Mouse (Mus musculus) intestine, embryonic 14.5 days (tissue): ENCODE results near the gene Aldh4a1. TPM values are rescaled to one million over a fixed set of nuclear protein-coding genes. Genes with fewer than 3 reads are reported as not detected.

ENCODE experiments used
- ATAC-seq: fragments of 200-750 bp; cut with Nextera tagmentation; replicated peaks from 2 replicates; pipeline ENCODE4 v1.8.0; 2017; ENCODE audit warnings: low read depth, moderate number of reproducible peaks, moderate TSS enrichment, moderate library complexity; ENCODE audit not compliant: low FRiP score, low TSS enrichment
- DNase-seq: peaks from one replicate; pipeline ENCODE4 v3.0.0-alpha.2; 2018; ENCODE audit warnings: low spot score
- H3K27ac ChIP-seq: fragments of 300-500 bp; sonication (generic); 2 replicates; pipeline ENCODE4 v1.5.1; 2014; ENCODE audit warnings: low read depth, mild to moderate bottlenecking, control low read depth
- H3K27me3 ChIP-seq: fragments of 300-500 bp; sonication (generic); replicated peaks from 2 replicates; pipeline ENCODE4 v1.6.1; 2014; ENCODE audit warnings: low read length, control low read depth; ENCODE audit not compliant: control insufficient read depth, insufficient read depth
- H3K36me3 ChIP-seq: fragments of 300-500 bp; sonication (generic); 2 replicates; pipeline ENCODE4 v1.6.1; 2014; ENCODE audit warnings: low read length, control low read depth; ENCODE audit not compliant: control insufficient read depth, insufficient read depth
- H3K4me1 ChIP-seq: fragments of 300-500 bp; sonication (generic); replicated peaks from 2 replicates; pipeline ENCODE4 v1.6.1; 2014; ENCODE audit warnings: low read length, control low read depth, mixed read lengths; ENCODE audit not compliant: control insufficient read depth, insufficient read depth
- H3K4me2 ChIP-seq: fragments of 300-500 bp; sonication (generic); 2 replicates; pipeline ENCODE4 v1.6.1; 2014; ENCODE audit warnings: low read length
- H3K4me3 ChIP-seq: fragments of 300-500 bp; sonication (generic); 2 replicates; pipeline ENCODE4 v1.5.1; 2014; ENCODE audit warnings: low read depth, low read length, control low read depth, mixed read lengths
- H3K9ac ChIP-seq: fragments of 300-500 bp; sonication (generic); 2 replicates; pipeline ENCODE4 v1.6.1; 2014; ENCODE audit warnings: mild to moderate bottlenecking, low read length
- H3K9me3 ChIP-seq: fragments of 300-500 bp; sonication (generic); 2 replicates; pipeline ENCODE4 v1.6.1; 2016; ENCODE audit warnings: low read length, control low read depth; ENCODE audit not compliant: control insufficient read depth
- WGBS: fragments of 180-500 bp; shearing (Covaris S2); extraction: QIAGEN DNeasy Blood & Tissue Kit; methylation state at CpG from one replicate; pipeline ENCODE4 v1.1.7; 2014; 5-methylcytosine and 5-hydroxymethylcytosine counted together
- polyA plus RNA-seq: library from polyadenylated mRNA; unstranded; fragments of >200 nt; fragmentation: Nextera tagmentation; extraction: Ambion mirVana; gene quantifications from 2 replicates; pipeline ENCODE4 v1.2.1, GENCODE M21; 2014

Aldh4a1 gene
- polyA plus RNA-seq, 1 experiment from 2014 or later: 11.0 TPM

DNA sequence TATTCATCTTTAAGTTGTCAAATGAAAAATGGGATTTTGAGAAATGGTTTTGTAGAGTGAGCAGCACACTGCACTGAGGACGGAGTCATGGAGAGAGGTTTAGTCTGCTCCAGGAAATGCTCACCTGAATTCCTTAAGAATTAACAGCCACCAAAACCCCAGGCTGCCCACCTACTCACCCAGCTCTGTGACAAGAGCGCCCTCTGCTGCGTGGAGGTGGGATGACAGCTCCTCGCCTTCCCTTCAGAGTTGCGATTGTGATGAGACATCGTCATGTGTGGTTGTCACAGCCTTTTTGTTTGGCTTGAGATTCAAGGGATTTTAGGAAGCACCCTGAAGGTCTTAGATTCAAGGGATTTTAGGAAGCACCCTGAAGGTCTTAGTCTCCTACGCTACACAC is 13.7 kb downstream of the Aldh4a1 start:
- Histone ChIP-seq H3K4me3 (no peak overlapping the region), H3K27ac (no peak overlapping the region), H3K9me3 (no peaks in the 10 kb centered on the region), H3K9ac (no peak overlapping the region), H3K27me3 (peaks cover 13% of the 10 kb centered on the region), H3K4me1 (0 out of 2 replicates have a peak, but pooled peaks cover 4% of the 10 kb centered on the region), H3K36me3 (0 out of 2 replicates have a peak, but pooled peaks cover 7% of the 10 kb centered on the region), H3K4me2 (no peak overlapping the region)
- peak; percentile 94 for DNase-seq
- 31% methylated on average over 7 of the region's 7 CpGs for WGBS
- ATAC-seq: no peak

DNA sequence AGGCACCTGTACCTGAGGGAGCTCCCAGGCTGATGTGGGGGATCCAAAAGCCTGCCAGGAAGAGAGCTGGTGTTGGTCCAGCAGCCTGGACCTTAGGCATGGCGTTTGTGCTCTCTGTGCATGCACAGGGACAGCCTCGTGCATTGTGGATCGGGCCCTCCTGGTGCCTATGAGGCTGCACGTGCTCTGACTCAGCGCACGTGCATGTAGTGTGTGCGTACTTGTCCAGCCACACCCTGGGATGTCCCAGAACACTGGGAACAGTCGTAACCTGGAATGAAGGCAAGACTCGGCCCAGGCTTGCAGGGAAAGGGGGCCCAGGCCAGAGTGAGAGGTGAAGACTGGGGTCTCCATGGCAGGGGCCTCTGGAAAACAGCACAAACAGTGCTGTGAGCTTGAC is 15.2 kb downstream of the Aldh4a1 start:
- DNase-seq: no peak
- no peak for ATAC-seq
- no peaks in the 10 kb centered on the region for H3K9me3 ChIP-seq
- WGBS: 86% methylated on average over 9 of the region's 9 CpGs
- H3K27ac ChIP-seq: no peak overlapping the region
- no peak overlapping the region for H3K9ac ChIP-seq
- no peak overlapping the region for H3K4me3 ChIP-seq
- H3K36me3 ChIP-seq: 0 out of 2 replicates have a peak, but pooled peaks cover 7% of the 10 kb centered on the region
- H3K4me1 ChIP-seq: peaks cover 11% of the 10 kb centered on the region; the same call in 1 of the 2 replicates
- H3K27me3 ChIP-seq: peaks cover 24% of the 10 kb centered on the region
- H3K4me2 ChIP-seq: no peak overlapping the region

DNA sequence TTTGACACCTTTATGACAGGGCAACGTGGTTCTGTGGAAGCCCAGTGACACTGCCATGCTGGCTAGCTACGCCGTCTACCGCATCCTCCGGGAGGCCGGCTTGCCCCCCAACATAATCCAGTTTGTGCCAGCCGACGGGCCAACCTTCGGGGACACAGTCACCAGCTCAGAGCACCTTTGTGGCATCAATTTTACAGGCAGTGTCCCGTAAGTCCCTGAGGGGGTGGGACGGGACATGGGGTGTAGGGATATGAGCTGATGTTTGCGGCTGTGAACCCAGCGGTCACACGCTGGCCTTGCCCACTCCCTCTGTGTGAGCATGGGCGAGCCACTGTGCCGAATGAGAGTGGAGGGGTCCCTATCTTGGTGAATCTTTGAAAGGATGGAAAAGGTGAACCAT is 15.7 kb downstream of the Aldh4a1 start:
- Histone ChIP-seq H3K36me3 (0 out of 2 replicates have a peak, but pooled peaks cover 7% of the 10 kb centered on the region), H3K9ac (no peak overlapping the region), H3K4me1 (peaks cover 11% of the 10 kb centered on the region; the same call in 1 of the 2 replicates), H3K4me2 (no peak overlapping the region), H3K4me3 (no peak overlapping the region), H3K9me3 (no peaks in the 10 kb centered on the region), H3K27ac (no peak overlapping the region), H3K27me3 (peaks cover 25% of the 10 kb centered on the region)
- 88% methylated on average over 16 of the region's 16 CpGs for WGBS
- no peak for DNase-seq
- no peak for ATAC-seq

DNA sequence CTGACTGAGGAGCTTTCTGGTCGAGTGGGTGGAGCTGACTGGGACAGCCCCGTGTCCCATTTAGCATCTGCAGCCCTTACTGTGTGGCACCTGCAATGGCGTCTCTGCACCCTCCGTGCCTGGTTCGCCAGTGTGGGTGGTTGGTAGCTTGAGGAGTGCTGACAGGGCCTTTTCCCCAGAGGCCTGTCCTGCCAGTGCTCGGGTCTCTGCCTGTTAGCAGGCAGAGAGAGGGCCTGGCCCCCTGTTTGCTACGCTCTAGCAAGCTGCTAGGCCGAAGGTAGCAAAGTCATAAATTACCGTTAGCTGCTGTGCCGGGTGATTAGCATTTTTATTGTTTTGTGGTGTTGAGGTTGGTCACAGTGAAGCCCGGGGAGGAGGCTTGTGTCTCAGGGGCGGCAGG is 17.1 kb downstream of the Aldh4a1 start:
- H3K4me3 ChIP-seq: no peak overlapping the region
- ATAC-seq (no peak), DNase-seq (no peak)
- H3K9ac ChIP-seq: no peak overlapping the region
- no peaks in the 10 kb centered on the region for H3K9me3 ChIP-seq
- H3K27ac ChIP-seq: no peak overlapping the region
- H3K4me2 ChIP-seq: no peak overlapping the region
- peaks cover 25% of the 10 kb centered on the region for H3K27me3 ChIP-seq
- 22% methylated on average over 12 of the region's 12 CpGs for WGBS
- peaks cover 11% of the 10 kb centered on the region; the same call in 1 of the 2 replicates for H3K4me1 ChIP-seq
- 0 out of 2 replicates have a peak, but pooled peaks cover 7% of the 10 kb centered on the region for H3K36me3 ChIP-seq

DNA sequence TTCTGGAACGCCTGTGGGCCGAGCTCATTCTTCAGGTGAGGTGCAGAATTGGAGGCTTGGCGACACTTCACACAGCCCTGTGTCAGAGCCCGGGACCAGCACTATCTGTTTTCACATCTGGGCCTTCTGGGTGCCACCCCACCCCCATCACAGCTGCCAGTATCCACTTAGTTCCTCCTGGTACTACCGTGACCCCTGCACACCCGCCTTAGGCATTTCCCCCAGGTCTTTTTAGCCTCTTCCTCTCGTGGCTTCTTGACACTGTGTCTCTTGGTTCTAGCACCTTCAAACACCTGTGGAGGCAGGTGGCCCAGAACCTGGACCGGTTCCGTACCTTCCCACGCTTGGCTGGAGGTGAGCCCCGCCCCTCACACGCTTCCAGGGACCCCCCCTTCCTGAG is 17.7 kb downstream of the Aldh4a1 start:
- peaks cover 25% of the 10 kb centered on the region for H3K27me3 ChIP-seq
- H3K4me2 ChIP-seq: no peak overlapping the region
- peaks cover 11% of the 10 kb centered on the region; the same call in 1 of the 2 replicates for H3K4me1 ChIP-seq
- H3K9ac ChIP-seq: no peak overlapping the region
- no peak for ATAC-seq
- 0 out of 2 replicates have a peak, but pooled peaks cover 4% of the 10 kb centered on the region for H3K36me3 ChIP-seq
- DNase-seq: no peak
- no peak overlapping the region for H3K27ac ChIP-seq
- no peaks in the 10 kb centered on the region for H3K9me3 ChIP-seq
- H3K4me3 ChIP-seq: no peak overlapping the region
- 60% methylated on average over 12 of the region's 12 CpGs for WGBS

DNA sequence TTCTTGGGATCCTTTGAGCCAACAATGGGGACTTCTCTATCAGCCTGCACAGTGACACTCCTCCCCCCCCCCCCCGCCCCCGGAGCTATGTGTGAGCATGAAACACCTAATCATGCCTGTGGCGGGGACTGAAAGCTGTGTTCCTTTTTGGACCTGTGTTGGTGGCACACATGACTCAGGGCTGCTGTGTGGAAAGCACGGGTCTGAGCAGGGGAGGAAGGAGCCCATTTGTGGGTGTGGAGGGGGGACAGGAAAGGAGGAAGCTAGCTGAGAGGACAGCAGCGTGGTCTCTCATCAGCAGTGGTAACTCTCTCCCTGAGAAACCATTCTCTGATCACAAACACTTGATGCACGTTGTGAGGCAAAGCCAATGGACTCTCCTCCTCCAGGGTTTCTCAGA is 18.1 kb downstream of the Aldh4a1 start:
- H3K9ac ChIP-seq: no peak overlapping the region
- H3K27ac ChIP-seq: no peak overlapping the region
- H3K4me3 ChIP-seq: no peak overlapping the region
- H3K4me1 ChIP-seq: peaks cover 11% of the 10 kb centered on the region; the same call in 1 of the 2 replicates
- no peak for ATAC-seq
- no peaks in the 10 kb centered on the region for H3K36me3 ChIP-seq
- peaks cover 25% of the 10 kb centered on the region for H3K27me3 ChIP-seq
- no peak for DNase-seq
- no peak overlapping the region for H3K4me2 ChIP-seq
- WGBS: 60% methylated on average over 6 of the region's 6 CpGs
- no peaks in the 10 kb centered on the region for H3K9me3 ChIP-seq

DNA sequence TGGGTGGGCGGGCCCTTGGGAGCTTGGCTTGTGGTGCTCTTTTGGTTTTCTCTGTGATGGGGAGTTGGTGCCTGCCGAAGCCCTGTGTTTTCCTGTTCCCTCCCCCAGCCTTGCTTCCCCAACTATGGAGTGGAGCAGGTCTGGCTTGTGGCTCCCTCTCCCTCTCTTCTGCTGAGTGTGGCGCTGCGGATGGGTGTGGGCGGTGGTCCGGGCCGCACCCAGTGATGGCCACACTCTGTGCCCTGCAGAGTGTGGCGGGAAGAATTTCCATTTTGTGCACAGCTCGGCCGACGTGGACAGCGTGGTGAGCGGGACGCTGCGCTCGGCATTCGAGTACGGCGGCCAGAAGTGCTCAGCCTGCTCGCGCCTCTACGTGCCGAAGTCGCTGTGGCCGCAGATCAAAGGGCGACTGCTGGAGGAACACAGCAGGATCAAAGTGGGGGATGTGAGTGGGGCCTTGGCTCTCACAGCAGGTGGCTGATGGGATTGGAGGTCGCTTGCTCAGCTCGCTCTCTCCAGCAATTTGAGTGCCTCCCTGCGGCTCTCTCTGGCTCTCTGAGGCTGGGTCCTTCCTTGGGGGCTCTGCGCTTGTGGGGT is 19.3 kb downstream of the Aldh4a1 start:
- 3% methylated on average over 29 of the region's 30 CpGs for WGBS
- ATAC-seq (no peak; the same call in 1 of the 2 replicates), DNase-seq (peak; percentile 59)
- Histone ChIP-seq H3K9ac (no peak overlapping the region), H3K27ac (no peak overlapping the region), H3K4me3 (peak overlapping the region; percentile 8; the same call in 1 of the 2 replicates), H3K36me3 (no peaks in the 10 kb centered on the region), H3K9me3 (no peaks in the 10 kb centered on the region), H3K4me1 (peaks cover 11% of the 10 kb centered on the region; the same call in 1 of the 2 replicates), H3K4me2 (peak overlapping the region; percentile 46), H3K27me3 (peaks cover 25% of the 10 kb centered on the region)

DNA sequence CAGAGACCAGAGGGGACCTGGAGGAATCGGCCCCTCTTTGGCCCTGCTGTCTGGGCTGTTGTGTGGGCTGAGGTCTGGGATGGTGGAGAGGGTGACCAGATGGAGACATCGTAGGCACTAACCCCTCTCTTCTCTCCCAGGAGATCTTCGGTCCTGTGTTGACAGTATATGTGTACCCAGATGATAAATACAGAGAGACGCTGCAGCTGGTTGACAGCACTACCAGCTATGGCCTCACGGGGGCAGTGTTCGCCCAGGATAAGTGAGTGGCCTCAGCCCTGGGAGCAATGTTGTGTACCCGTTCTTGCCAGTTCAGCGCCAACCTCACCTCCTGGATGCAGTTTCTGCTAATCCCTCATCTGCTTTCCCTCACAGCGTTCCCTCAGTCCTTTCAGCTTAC is 21.3 kb downstream of the Aldh4a1 start:
- no peak; the same call in 1 of the 2 replicates for ATAC-seq
- peaks cover 25% of the 10 kb centered on the region for H3K27me3 ChIP-seq
- H3K9ac ChIP-seq: no peak overlapping the region
- no peak overlapping the region for H3K27ac ChIP-seq
- H3K4me1 ChIP-seq: peaks cover 11% of the 10 kb centered on the region; the same call in 1 of the 2 replicates
- H3K4me2 ChIP-seq: no peak overlapping the region
- DNase-seq: peak; percentile 95
- H3K4me3 ChIP-seq: no peak overlapping the region
- H3K36me3 ChIP-seq: peaks cover 10% of the 10 kb centered on the region
- 14% methylated on average over 9 of the region's 9 CpGs for WGBS
- H3K9me3 ChIP-seq: no peaks in the 10 kb centered on the region

DNA sequence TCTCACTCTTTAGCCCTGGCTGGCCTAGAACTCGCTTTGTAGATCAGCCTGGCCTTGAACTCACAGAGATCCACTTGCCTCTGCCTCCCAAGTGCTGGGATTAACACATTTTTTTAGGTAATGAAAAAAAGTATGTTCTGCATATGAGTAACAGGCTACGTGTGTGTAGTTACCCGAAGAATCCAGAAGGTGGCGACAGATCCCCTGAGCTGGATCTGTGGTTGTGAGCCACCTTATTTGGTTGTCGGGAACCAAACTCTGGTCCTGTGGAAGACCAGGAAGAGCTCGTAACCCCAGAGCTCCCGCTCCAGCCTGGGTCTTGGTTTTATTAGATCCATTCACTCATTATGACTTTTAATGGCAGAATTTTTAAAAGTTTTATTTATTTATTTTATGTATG is 24.2 kb downstream of the Aldh4a1 start:
- no peak overlapping the region for H3K27ac ChIP-seq
- no peak overlapping the region for H3K4me2 ChIP-seq
- 83% methylated on average over 7 of the region's 7 CpGs for WGBS
- no peak for DNase-seq
- no peak overlapping the region for H3K9ac ChIP-seq
- H3K4me3 ChIP-seq: no peak overlapping the region
- peaks cover 12% of the 10 kb centered on the region for H3K27me3 ChIP-seq
- peaks cover 10% of the 10 kb centered on the region for H3K36me3 ChIP-seq
- peaks cover 3% of the 10 kb centered on the region; the same call in 1 of the 2 replicates for H3K4me1 ChIP-seq
- no peak for ATAC-seq
- no peaks in the 10 kb centered on the region for H3K9me3 ChIP-seq
